Mouse (Mus musculus) right cerebral cortex, postnatal 36 days (tissue): ENCODE measurements at regions not wholly inside any gene's neighbourhood (a gene's known extent, or its start where the extent isn't known, plus 50 kb on each side); places are given as distances from the start of the nearest gene placed in this dataset.

Experiments
- DNase-seq, 2 experiments: peaks; one replicate each; pipeline ENCODE4 v3.0.0; 2022; ENCODE audit warnings: low spot score in 2 of 2, mixed read lengths in 1 of 2

DNA sequence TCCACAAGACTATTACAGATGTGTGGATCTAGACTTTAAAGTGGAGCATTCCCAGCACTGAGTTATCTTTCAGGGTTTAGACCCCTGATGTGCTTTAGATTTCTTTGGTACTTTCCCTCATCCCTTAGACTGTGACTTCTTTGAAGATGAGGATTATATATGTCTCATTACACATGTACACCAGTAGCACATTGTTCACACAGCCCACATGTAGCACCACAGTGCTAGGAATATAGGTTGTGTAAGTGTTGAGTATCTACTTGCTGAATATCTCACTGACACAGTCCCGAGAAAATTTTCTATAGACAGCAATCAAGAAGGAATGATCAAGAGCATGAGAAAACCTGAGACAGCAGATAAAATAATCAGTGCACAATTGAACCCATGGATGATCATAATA is 243.4 kb upstream of the Brinp1 start:
- DNase-seq: peak in 1 of 2 experiments; percentile 14

DNA sequence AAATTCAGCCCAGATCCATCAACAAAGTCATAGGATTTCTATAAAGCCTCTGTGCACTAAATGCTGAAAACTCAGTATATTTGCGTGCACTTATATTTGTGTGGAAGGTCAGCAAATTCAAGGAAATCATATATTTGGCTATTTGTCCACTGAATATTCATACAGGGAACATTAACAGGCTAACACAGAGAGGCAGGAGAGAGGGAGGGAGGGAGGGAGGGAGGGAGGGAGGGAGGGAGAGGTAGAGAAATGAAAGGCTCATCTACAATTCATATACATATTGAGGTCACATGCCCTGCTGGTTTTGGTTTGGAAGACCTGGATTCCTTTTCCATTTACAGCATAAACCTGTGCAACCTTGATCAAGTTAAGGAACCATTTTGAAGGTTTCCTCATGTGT is 241.9 kb upstream of the Brinp1 start:
- DNase-seq: no peak

DNA sequence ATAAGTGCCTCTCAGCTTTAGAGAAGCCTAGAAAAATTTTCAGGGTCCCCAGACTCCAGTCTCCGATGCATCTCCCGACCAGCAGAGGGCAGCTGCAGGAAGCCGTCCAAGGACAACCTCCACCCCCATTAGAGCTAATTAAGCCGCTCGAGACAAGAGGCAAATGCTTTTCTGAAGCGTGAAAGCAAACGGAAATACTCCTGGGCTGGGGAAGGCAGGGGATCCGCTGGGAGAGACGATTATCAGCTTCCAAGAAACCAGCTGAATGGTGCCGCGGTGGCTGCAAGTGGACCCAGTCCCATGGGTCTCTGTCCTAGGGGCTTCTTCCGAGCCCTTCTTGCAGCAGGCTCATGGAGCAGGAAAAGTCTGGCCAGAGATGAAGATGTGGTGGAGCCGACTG is 241.4 kb upstream of the Brinp1 start:
- peak; percentile 39 to 68 for DNase-seq
